10 mouse cellular contexts compared by ENCODE assay signal in the genomic region with DNA sequence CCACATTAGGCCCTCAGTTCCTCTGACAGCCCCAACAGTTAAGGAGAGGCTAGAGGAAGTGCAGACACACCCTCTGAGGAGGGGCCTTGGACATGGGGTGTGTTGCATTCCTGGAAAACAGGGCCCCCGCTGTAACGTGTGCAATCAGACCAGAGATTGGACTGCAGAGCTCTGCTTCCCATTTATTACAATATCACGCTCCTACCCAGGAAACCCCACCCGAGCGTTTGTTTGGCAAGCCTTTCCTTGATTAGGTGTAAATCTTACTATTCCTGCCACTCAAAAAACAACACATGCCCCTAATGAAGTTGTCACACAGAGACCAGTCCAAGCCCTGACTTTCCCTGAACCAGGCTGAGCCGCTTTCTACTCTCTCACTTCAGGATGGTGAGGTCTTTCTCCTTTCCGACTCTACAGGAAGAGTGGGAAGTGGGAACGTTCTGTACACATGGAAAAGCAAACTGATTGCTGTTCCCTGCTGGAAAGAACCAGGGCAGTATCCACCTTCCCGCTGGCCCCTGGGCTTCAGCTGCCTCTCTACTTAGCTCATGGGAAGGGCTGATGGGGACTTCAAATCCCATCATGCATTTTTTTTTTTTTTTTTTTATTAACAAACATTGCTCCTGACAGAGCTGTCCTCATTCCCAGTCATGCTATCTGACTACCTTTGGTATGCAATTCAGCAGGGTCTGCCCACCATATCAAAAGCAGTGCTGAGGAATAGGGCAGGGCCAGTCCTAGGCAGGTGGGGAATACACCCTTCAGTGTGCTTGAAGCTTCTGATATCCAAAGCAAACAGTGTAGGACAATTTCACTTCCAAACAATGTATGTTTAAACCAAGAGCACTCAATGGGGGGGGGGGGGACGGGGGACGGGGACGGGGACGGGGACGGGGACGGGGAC.
DNase-seq lines count a peak whose midpoint lies in the region; ATAC-seq and TF ChIP-seq lines count a peak whose summit lies in the region.
"Had no signal": no experiment of that assay in that cellular context is flagged by ENCODE, and none has a peak within 500 bp of the region (broad histone marks: within the 10 kb centered on the region; RNA-seq: fewer than 3 reads in every experiment).

No protein-coding gene starts in this region.

- 65% methylated on average over 15 of the region's 15 CpGs for WGBS in heart, embryonic 10.5 days
- 66% methylated on average over 15 of the region's 15 CpGs for WGBS in heart, embryonic 12.5 days
- 27% methylated on average over 15 of the region's 15 CpGs for WGBS in small intestine, adult 2 months
- WGBS in cerebellum, adult 2 months, result 86% methylated on average over 15 of the region's 15 CpGs

- no peak for TF ChIP-seq CTCF in small intestine, adult 2 months (IDR thresholded peaks at IDR 0.05; ENCODE audit: extremely low read depth, insufficient read length, insufficient replicate concordance, low read depth, low read length)
- TF ChIP-seq CTCF in cerebellum, adult 2 months (IDR thresholded peaks at IDR 0.05; ENCODE audit: borderline replicate concordance, insufficient read depth, low read depth, low read length), result no peak

- no peak overlapping the region for H3K27ac ChIP-seq in heart, embryonic 10.5 days
- no peak overlapping the region for H3K27ac ChIP-seq in heart, embryonic 12.5 days (ENCODE audit: poor library complexity, severe bottlenecking)
- peak overlapping the region; percentile 45 for H3K27ac ChIP-seq in small intestine, adult 2 months (ENCODE audit: insufficient read depth, low read depth, low read length)
- no peak overlapping the region for H3K27ac ChIP-seq in cerebellum, adult 2 months (ENCODE audit: insufficient read depth, low read length)
- H3K27ac ChIP-seq: hindbrain, embryonic 15.5 days had no signal

- no peak overlapping the region for H3K9ac ChIP-seq in heart, embryonic 12.5 days
- H3K9ac ChIP-seq: hindbrain, embryonic 15.5 days had no signal

- no peaks in the 10 kb centered on the region for H3K9me3 ChIP-seq in heart, embryonic 10.5 days
- no peaks in the 10 kb centered on the region for H3K9me3 ChIP-seq in heart, embryonic 12.5 days (replicated peaks)
- H3K9me3 ChIP-seq: hindbrain, embryonic 15.5 days; megakaryocyte, embryonic 14.5 days had no signal

- no peak for TF ChIP-seq POLR2A in small intestine, adult 2 months (IDR thresholded peaks at IDR 0.05; ENCODE audit: low read depth, low read length)
- no peak for TF ChIP-seq POLR2A in cerebellum, adult 2 months (IDR thresholded peaks at IDR 0.05; ENCODE audit: borderline replicate concordance, insufficient read depth, low read length)

- peaks cover 43% of the 10 kb centered on the region for H3K27me3 ChIP-seq in heart, embryonic 10.5 days (ENCODE audit: insufficient read depth, poor library complexity, severe bottlenecking)
- H3K27me3 ChIP-seq in heart, embryonic 12.5 days (replicated peaks), result peaks cover 8% of the 10 kb centered on the region; the same call in 1 of the 2 replicates
- H3K27me3 ChIP-seq in small intestine, adult 2 months (ENCODE audit: control insufficient read depth, insufficient read depth, low read length), result no peaks in the 10 kb centered on the region
- no peaks in the 10 kb centered on the region for H3K27me3 ChIP-seq in cerebellum, adult 2 months (ENCODE audit: control insufficient read depth, insufficient read depth, low read length)
- H3K27me3 ChIP-seq: hindbrain, embryonic 15.5 days had no signal

- H3K36me3 ChIP-seq in heart, embryonic 10.5 days, result no peaks in the 10 kb centered on the region
- H3K36me3 ChIP-seq in heart, embryonic 12.5 days, result no peaks in the 10 kb centered on the region
- no peaks in the 10 kb centered on the region for H3K36me3 ChIP-seq in small intestine, adult 2 months (ENCODE audit: control insufficient read depth, insufficient read depth, low read length)
- H3K36me3 ChIP-seq: hindbrain, embryonic 15.5 days had no signal

- H3K4me1 ChIP-seq in heart, embryonic 10.5 days, result peaks cover 29% of the 10 kb centered on the region
- peaks cover 36% of the 10 kb centered on the region for H3K4me1 ChIP-seq in heart, embryonic 12.5 days (replicated peaks)
- H3K4me1 ChIP-seq in small intestine, adult 2 months (ENCODE audit: control insufficient read depth, insufficient read depth, insufficient read length, low read length), result peaks cover 20% of the 10 kb centered on the region; the same call in 1 of the 2 replicates
- H3K4me1 ChIP-seq in cerebellum, adult 2 months (ENCODE audit: control insufficient read depth, insufficient read depth, low read length), result no peaks in the 10 kb centered on the region
- H3K4me1 ChIP-seq: megakaryocyte, embryonic 14.5 days had no signal

- peak; percentile 45; the same call in 1 of the 2 replicates for ATAC-seq in heart, embryonic 12.5 days (ENCODE audit: insufficient number of reproducible peaks, low FRiP score)

- no peak overlapping the region; the same call in 1 of the 2 replicates for H3K4me2 ChIP-seq in heart, embryonic 12.5 days
- H3K4me2 ChIP-seq: hindbrain, embryonic 15.5 days had no signal

- no peak overlapping the region for H3K4me3 ChIP-seq in heart, embryonic 10.5 days
- H3K4me3 ChIP-seq in heart, embryonic 12.5 days, result no peak overlapping the region
- 0 out of 2 replicates have a peak overlapping the region, but pooled peaks have one; percentile 20 for H3K4me3 ChIP-seq in small intestine, adult 2 months (ENCODE audit: low read depth, low read length)
- H3K4me3 ChIP-seq in cerebellum, adult 2 months (replicated peaks; ENCODE audit: insufficient read depth, low read depth, low read length), result no peak overlapping the region
- H3K4me3 ChIP-seq: hindbrain, embryonic 15.5 days; megakaryocyte, embryonic 14.5 days had no signal

- DNase-seq in heart, adult 11 months, result peak; percentile 98
- no peak for DNase-seq in heart, embryonic 10.5 days (ENCODE audit: low spot score)
- DNase-seq in kidney, postnatal 14 days, result peak; percentile 51
- DNase-seq in left cerebral cortex, adult 8-10 months (ENCODE audit: low spot score in 2 of 2), result no peak
- DNase-seq in frontal cortex, adult 2 months (ENCODE audit: extremely low spot score in 1 of 2, low spot score in 1 of 2), result no peak
- no peak for DNase-seq in cerebellum, adult 2 months

Comparison
In these comparisons a context has a peak if more than half of its experiments do, and no peak if none do; other contexts are left out.
1. DNase-seq: peak in heart, adult 11 months (single experiment) and kidney, postnatal 14 days (single experiment); none in heart, embryonic 10.5 days (single experiment), left cerebral cortex, adult 8-10 months (0 of 2), frontal cortex, adult 2 months (0 of 2) and cerebellum, adult 2 months (0 of 2).